Mouse (Mus musculus): Measurements from ENCODE around the gene Dchs1. TPM values are rescaled to one million over a fixed set of nuclear protein-coding genes. Genes with fewer than 3 reads are reported as not detected.

Dchs1 gene
- 9.3 and 13.4 TPM in 2 replicates for polyA plus RNA-seq (2016; fragmentation: Nextera tagmentation; extraction: Ambion mirVana)

GRCm38 (mm10) chr7:105787285-105788140 lies at the start of gene Dchs1:
TSS of gene Dchs1 (minus strand) at chr7:105787654.
- Histone ChIP-seq H3K27ac (peak within 1 kb of the TSS; percentile 99), H3K36me3 (peaks cover 29% of the 10 kb centered on the region), H3K27me3 (ENCODE audit: insufficient read depth, poor library complexity, severe bottlenecking) (peaks cover 33% of the 10 kb centered on the region), H3K9me3 (no peaks in the 10 kb centered on the region), H3K4me1 (replicated peaks) (peaks cover 60% of the 10 kb centered on the region), H3K4me3 (peak within 1 kb of the TSS; percentile 93)
- WGBS, result under 1% methylated on average over 85 of the region's 97 CpGs
- peak; percentile 61 for DNase-seq (ENCODE audit: low spot score)

DNA sequence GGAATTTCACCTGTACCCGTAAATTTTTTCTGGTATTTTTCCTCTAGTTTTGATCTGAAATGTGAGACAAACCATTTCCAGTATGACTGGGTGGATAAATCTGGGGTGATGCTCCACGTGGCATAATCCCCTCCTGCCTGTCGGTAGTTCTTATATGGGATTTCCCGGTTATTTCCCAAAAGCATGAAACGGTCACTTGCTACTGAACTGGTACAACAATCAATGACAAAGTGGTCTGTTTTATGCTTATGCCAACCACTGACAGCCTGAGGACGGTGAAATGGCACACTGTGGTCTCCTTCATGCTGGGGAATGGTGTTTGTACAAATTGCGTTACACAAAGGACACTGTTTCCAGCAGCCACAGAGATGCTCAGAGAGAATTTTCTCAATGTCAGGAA lies 36.8 kb upstream of the Dchs1 start:
- no peaks in the 10 kb centered on the region for H3K36me3 ChIP-seq
- H3K27me3 ChIP-seq (ENCODE audit: insufficient read depth, poor library complexity, severe bottlenecking), result no peaks in the 10 kb centered on the region
- H3K9me3 ChIP-seq, result no peaks in the 10 kb centered on the region
- no peak overlapping the region for H3K4me3 ChIP-seq
- WGBS, result 75% methylated on average over 7 of the region's 7 CpGs
- DNase-seq (ENCODE audit: low spot score), result no peak
- H3K4me1 ChIP-seq (replicated peaks), result no peaks in the 10 kb centered on the region
- H3K27ac ChIP-seq, result no peak overlapping the region

GRCm38 (mm10) chr7:105818483-105818882 lies 31.0 kb upstream of the Dchs1 start:
- WGBS, result 1% methylated on average over 1 of the region's 1 CpGs
- Histone ChIP-seq H3K9me3 (no peaks in the 10 kb centered on the region), H3K4me3 (no peak overlapping the region), H3K36me3 (no peaks in the 10 kb centered on the region), H3K27ac (no peak overlapping the region), H3K4me1 (replicated peaks) (no peaks in the 10 kb centered on the region), H3K27me3 (ENCODE audit: insufficient read depth, poor library complexity, severe bottlenecking) (no peaks in the 10 kb centered on the region)
- no peak for DNase-seq (ENCODE audit: low spot score)

GRCm38 (mm10) chr7:105816736-105817135 lies 29.3 kb upstream of the Dchs1 start:
- H3K27me3 ChIP-seq (ENCODE audit: insufficient read depth, poor library complexity, severe bottlenecking), result no peaks in the 10 kb centered on the region
- no peak overlapping the region for H3K4me3 ChIP-seq
- no peaks in the 10 kb centered on the region for H3K4me1 ChIP-seq (replicated peaks)
- H3K27ac ChIP-seq, result no peak overlapping the region
- no peaks in the 10 kb centered on the region for H3K9me3 ChIP-seq
- no peak for DNase-seq (ENCODE audit: low spot score)
- no peaks in the 10 kb centered on the region for H3K36me3 ChIP-seq

DNA sequence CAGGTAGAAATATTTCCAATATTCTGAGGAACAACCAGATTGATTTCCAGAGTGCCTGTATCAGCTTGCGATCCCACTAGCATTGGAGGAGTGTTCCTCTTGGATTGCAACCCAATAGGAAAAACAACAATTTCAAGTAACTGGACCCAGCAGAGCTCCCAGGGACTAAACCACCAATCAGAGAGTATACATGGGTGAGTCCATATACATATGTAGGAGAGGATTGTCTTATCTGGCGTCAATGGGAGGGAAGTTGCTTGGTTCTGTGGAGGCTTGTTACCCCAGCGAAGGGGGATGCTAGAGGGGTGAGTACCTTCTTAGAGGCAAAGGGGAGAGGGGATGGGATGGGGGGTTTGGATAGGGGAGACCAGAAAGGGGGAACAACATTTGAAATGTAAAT lies 25.9 kb upstream of the Dchs1 start:
- H3K4me1 ChIP-seq (replicated peaks), result peaks cover 15% of the 10 kb centered on the region
- H3K27me3 ChIP-seq (ENCODE audit: insufficient read depth, poor library complexity, severe bottlenecking), result no peaks in the 10 kb centered on the region
- H3K9me3 ChIP-seq, result no peaks in the 10 kb centered on the region
- no peak overlapping the region for H3K4me3 ChIP-seq
- peaks cover 15% of the 10 kb centered on the region for H3K36me3 ChIP-seq
- 86% methylated on average over 3 of the region's 3 CpGs for WGBS
- no peak overlapping the region for H3K27ac ChIP-seq
- no peak for DNase-seq (ENCODE audit: low spot score)

DNA sequence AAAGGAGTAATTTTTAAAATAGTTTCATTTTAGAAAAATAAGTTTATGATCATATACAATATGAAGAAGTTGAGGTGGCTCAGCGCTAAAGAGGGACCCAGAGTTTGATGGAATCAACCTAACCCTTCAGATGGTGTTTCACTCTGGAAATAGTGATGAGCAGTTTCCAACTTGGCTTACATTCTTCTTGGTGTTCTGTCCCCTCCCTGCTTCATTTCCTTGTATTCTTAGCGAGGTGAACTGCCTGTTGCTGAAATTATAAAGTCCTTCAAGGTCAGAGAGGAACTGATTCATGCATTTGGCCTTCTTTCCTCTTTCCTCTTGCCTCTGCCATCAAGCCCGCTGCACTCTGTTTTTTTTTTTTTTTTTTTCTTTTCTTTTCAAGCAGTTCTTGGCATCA lies 25.1 kb upstream of the Dchs1 start:
- Histone ChIP-seq H3K4me1 (replicated peaks) (peaks cover 15% of the 10 kb centered on the region), H3K27ac (no peak overlapping the region), H3K9me3 (no peaks in the 10 kb centered on the region), H3K27me3 (ENCODE audit: insufficient read depth, poor library complexity, severe bottlenecking) (no peaks in the 10 kb centered on the region), H3K36me3 (peaks cover 22% of the 10 kb centered on the region), H3K4me3 (no peak overlapping the region)
- 75% methylated on average over 3 of the region's 3 CpGs for WGBS
- DNase-seq (ENCODE audit: low spot score), result no peak

DNA sequence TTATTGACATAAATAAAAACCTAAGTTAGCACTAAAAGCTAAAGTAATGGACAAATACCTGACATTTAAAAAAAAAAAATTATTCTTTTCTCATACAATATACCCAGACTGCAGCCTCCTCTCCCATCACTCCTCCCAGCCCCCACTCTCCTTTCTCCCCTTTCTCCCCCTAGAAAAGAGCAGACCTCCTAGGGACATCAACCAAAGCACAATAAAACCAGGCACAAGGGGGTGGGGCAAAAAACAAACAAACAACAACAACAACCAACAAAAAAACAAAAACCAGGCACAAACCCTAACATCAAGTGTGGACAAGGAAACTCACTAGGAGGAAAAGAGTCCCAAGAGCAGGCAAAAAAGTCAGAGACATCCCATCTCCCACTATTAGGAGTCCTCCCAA lies 24.1 kb upstream of the Dchs1 start:
- peaks cover 15% of the 10 kb centered on the region for H3K4me1 ChIP-seq (replicated peaks)
- H3K4me3 ChIP-seq, result peak overlapping the region; percentile 88
- DNase-seq (ENCODE audit: low spot score), result no peak
- no peaks in the 10 kb centered on the region for H3K27me3 ChIP-seq (ENCODE audit: insufficient read depth, poor library complexity, severe bottlenecking)
- no peak overlapping the region for H3K27ac ChIP-seq
- H3K36me3 ChIP-seq, result peaks cover 29% of the 10 kb centered on the region
- H3K9me3 ChIP-seq, result no peaks in the 10 kb centered on the region

DNA sequence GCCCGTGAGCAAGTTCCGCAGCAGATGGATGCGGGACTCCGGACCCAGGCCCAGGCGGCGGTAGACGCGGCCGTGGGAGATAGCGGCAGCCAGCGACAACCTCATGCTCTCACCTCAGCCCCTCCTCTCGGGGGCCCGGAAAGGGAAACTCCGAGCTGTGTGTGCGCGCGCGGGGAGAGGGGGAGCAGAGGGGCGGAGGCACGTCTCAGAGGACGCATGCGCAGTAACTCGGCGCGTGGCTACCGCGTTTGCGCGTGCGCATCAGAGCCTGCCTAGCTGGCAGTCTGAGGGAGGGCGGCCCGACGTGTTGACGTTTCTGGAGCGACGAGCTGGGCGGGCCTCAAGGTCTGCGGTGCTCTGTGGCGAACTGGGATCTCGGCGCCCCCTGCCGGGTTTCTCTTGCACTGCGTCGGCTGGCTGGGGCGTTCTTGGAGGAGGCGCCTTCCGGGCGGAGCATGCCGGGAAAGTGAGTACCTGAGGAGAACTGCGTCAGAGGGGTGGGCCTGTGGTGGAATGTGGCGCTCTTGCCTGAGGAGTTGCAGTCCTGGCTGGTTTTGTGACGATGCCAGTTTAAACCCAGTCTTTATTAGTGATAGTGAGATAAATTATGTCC lies 23.5 kb upstream of the Dchs1 start, which contains the start of gene Mrpl17:
Gene Mrpl17 (minus strand): TSS at position 223 of the 613 bp plus-strand sequence.
- DNase-seq (ENCODE audit: low spot score), result peak; percentile 100
- Histone ChIP-seq H3K36me3 (peaks cover 29% of the 10 kb centered on the region), H3K9me3 (no peaks in the 10 kb centered on the region), H3K27ac (peak within 1 kb of the TSS; percentile 95), H3K4me3 (peak within 1 kb of the TSS; percentile 88), H3K4me1 (replicated peaks) (peaks cover 15% of the 10 kb centered on the region), H3K27me3 (ENCODE audit: insufficient read depth, poor library complexity, severe bottlenecking) (no peaks in the 10 kb centered on the region)
- under 1% methylated on average over 52 of the region's 52 CpGs for WGBS

- Histone ChIP-seq H3K36me3 (peaks cover 29% of the 10 kb centered on the region), H3K27me3 (ENCODE audit: insufficient read depth, poor library complexity, severe bottlenecking) (no peaks in the 10 kb centered on the region), H3K4me3 (peak overlapping the region; percentile 88), H3K9me3 (no peaks in the 10 kb centered on the region), H3K4me1 (replicated peaks) (peaks cover 15% of the 10 kb centered on the region), H3K27ac (peak overlapping the region; percentile 95)
- 7% methylated on average over 37 of the region's 37 CpGs for WGBS
- DNase-seq (ENCODE audit: low spot score), result no peak
Measured at GRCm38 (mm10) chr7:105810280-105810876, 22.9 kb upstream of the Dchs1 start.

GRCm38 (mm10) chr7:105809836-105810235 lies 22.4 kb upstream of the Dchs1 start:
- peak overlapping the region; percentile 95 for H3K27ac ChIP-seq
- H3K4me3 ChIP-seq, result peak overlapping the region; percentile 88
- no peak for DNase-seq (ENCODE audit: low spot score)
- H3K9me3 ChIP-seq, result no peaks in the 10 kb centered on the region
- peaks cover 15% of the 10 kb centered on the region for H3K4me1 ChIP-seq (replicated peaks)
- H3K27me3 ChIP-seq (ENCODE audit: insufficient read depth, poor library complexity, severe bottlenecking), result no peaks in the 10 kb centered on the region
- WGBS, result 90% methylated on average over 7 of the region's 7 CpGs
- peaks cover 29% of the 10 kb centered on the region for H3K36me3 ChIP-seq

- WGBS, result 90% methylated on average over 1 of the region's 1 CpGs
- no peaks in the 10 kb centered on the region for H3K9me3 ChIP-seq
- H3K27me3 ChIP-seq (ENCODE audit: insufficient read depth, poor library complexity, severe bottlenecking), result no peaks in the 10 kb centered on the region
- H3K36me3 ChIP-seq, result peaks cover 29% of the 10 kb centered on the region
- no peak overlapping the region for H3K27ac ChIP-seq
- DNase-seq (ENCODE audit: low spot score), result no peak
- no peak overlapping the region for H3K4me3 ChIP-seq
- H3K4me1 ChIP-seq (replicated peaks), result peaks cover 15% of the 10 kb centered on the region
Measured at GRCm38 (mm10) chr7:105808385-105808784, 20.9 kb upstream of the Dchs1 start.

DNA sequence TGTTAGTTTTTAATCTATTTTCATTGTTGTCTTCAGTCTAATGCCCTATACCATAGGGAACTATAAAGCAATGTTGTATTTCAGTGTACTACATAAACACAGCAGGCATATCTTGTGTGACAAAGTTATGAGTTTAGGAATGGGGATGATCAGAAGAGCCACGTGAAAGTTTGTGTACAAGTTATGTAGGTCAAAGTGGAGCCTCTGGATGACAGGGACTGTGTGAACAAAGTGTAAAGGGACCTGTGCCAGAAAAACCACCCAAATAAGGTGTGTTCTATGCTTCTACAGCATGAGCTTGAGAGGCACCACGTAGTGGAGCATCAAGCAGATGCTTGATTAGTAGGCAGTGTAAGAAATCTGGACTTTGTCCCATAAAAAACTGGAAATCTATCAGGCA lies 19.3 kb upstream of the Dchs1 start:
- Histone ChIP-seq H3K9me3 (no peaks in the 10 kb centered on the region), H3K27ac (no peak overlapping the region), H3K4me3 (no peak overlapping the region), H3K36me3 (peaks cover 29% of the 10 kb centered on the region), H3K4me1 (replicated peaks) (peaks cover 15% of the 10 kb centered on the region), H3K27me3 (ENCODE audit: insufficient read depth, poor library complexity, severe bottlenecking) (no peaks in the 10 kb centered on the region)
- WGBS, result 66% methylated on average over 2 of the region's 2 CpGs
- DNase-seq (ENCODE audit: low spot score), result no peak

GRCm38 (mm10) chr7:105806125-105806524 lies 18.7 kb upstream of the Dchs1 start:
- H3K4me1 ChIP-seq (replicated peaks), result peaks cover 15% of the 10 kb centered on the region
- WGBS, result 85% methylated on average over 5 of the region's 5 CpGs
- no peak overlapping the region for H3K27ac ChIP-seq
- H3K9me3 ChIP-seq, result no peaks in the 10 kb centered on the region
- peaks cover 29% of the 10 kb centered on the region for H3K36me3 ChIP-seq
- DNase-seq (ENCODE audit: low spot score), result no peak
- H3K27me3 ChIP-seq (ENCODE audit: insufficient read depth, poor library complexity, severe bottlenecking), result no peaks in the 10 kb centered on the region
- H3K4me3 ChIP-seq, result no peak overlapping the region

Data from hindbrain, embryonic 10.5 days (tissue).